Mouse (Mus musculus): ENCODE measurements around the gene Cryzl1.

- TF ChIP-seq CTCF (IDR thresholded peaks at IDR 0.05; ENCODE audit: extremely low read depth, insufficient read depth, insufficient read length, insufficient replicate concordance) (peak; percentile 61; the same call in 1 of the 2 replicates), POLR2A (IDR thresholded peaks at IDR 0.05; ENCODE audit: low read depth, low read length) (no peak)
These were observed 4.5 kb downstream of the Cryzl1 start for GRCm38 (mm10) chr16:91724247-91724646.
